Mouse (Mus musculus) forebrain, embryonic 10.5 days (tissue): ENCODE results near the gene Esrrb. TPM values are rescaled to one million over a fixed set of nuclear protein-coding genes. Genes with fewer than 3 reads are reported as not detected.

ENCODE experiments used
- DNase-seq: peaks from one replicate; pipeline ENCODE4 v3.0.0-alpha.2; 2017; ENCODE audit warnings: low spot score; ENCODE audit errors: extremely low spot score
- H3K27ac ChIP-seq: fragments of 300-500 bp; sonication (generic); 2 replicates; pipeline ENCODE4 v1.5.1; 2016; ENCODE audit warnings: mild to moderate bottlenecking
- H3K27me3 ChIP-seq: fragments of 300-500 bp; sonication (generic); 2 replicates; pipeline ENCODE4 v1.6.1; 2016; ENCODE audit warnings: mild to moderate bottlenecking; ENCODE audit not compliant: poor library complexity, severe bottlenecking
- H3K36me3 ChIP-seq: fragments of 300-500 bp; sonication (generic); replicated peaks from 2 replicates; pipeline ENCODE4 v1.6.1; 2016; ENCODE audit warnings: mild to moderate bottlenecking, moderate library complexity
- H3K4me1 ChIP-seq: fragments of 300-500 bp; sonication (generic); 2 replicates; pipeline ENCODE4 v1.6.1; 2016
- H3K4me3 ChIP-seq: fragments of 300-500 bp; sonication (generic); 2 replicates; pipeline ENCODE4 v1.5.1; 2016; ENCODE audit warnings: mild to moderate bottlenecking, moderate library complexity
- H3K9me3 ChIP-seq: fragments of 300-500 bp; sonication (generic); 2 replicates; pipeline ENCODE4 v1.6.1; 2016; ENCODE audit warnings: mild to moderate bottlenecking, moderate library complexity
- WGBS: fragments of 180-500 bp; shearing (Covaris S2); methylation state at CpG from one replicate; pipeline ENCODE4 v1.1.7; 2016; 5-methylcytosine and 5-hydroxymethylcytosine counted together
- polyA plus RNA-seq: library from polyadenylated mRNA; unstranded; fragments of >200 nt; fragmentation: Nextera tagmentation; extraction: Ambion mirVana; gene quantifications from 2 replicates; pipeline ENCODE4 v1.2.1, GENCODE M21; 2016

Esrrb gene
- polyA plus RNA-seq, 1 experiment from 2014 or later: 0.14 TPM

DNA sequence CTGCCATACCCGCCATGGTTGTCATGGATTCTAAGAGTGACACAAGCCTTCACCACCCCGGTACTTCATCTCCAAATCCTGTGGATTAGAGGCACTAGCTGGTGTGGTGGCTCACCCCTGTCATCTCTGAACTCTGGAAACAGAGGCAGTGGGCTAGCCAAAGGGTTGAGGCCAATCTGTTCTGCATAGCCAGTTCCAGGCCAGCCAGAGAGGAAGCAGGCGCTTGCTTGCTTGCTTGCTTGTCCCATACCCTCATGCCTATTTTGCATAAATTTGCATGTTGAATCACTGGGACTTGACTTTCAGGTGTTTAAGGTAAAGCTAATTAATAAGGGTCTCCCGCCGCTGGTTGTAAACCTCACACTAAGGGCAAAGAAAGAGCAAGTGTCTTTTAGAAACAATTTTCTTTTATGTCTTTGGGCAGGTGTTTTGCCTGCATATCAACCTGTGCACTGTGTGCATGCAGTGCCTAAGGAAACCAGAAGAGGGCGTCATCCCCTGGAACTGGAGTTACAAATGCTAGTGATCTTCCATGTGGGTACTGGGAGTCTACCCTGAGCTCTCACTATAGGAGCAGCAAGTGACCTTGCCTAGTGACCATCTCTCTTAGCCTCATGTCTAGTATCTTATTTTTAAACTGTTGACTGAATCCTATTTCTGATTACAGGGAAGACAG is 147.5 kb downstream of the Esrrb start:
- Histone ChIP-seq H3K36me3 (no peaks in the 10 kb centered on the region), H3K4me1 (peaks cover 10% of the 10 kb centered on the region), H3K4me3 (no peak overlapping the region), H3K27ac (no peak overlapping the region), H3K27me3 (no peaks in the 10 kb centered on the region), H3K9me3 (no peaks in the 10 kb centered on the region)
- WGBS: 78% methylated on average over 6 of the region's 6 CpGs
- DNase-seq: no peak

- Histone ChIP-seq H3K9me3 (no peaks in the 10 kb centered on the region), H3K27me3 (no peaks in the 10 kb centered on the region), H3K4me3 (no peak overlapping the region), H3K27ac (peak overlapping the region; percentile 48; the same call in 1 of the 2 replicates), H3K36me3 (no peaks in the 10 kb centered on the region), H3K4me1 (peaks cover 10% of the 10 kb centered on the region)
- 56% methylated on average over 13 of the region's 13 CpGs for WGBS
- DNase-seq: no peak
These were observed 148.7 kb downstream of the Esrrb start for GRCm38 (mm10) chr12:86509295-86510279.

- no peaks in the 10 kb centered on the region for H3K27me3 ChIP-seq
- no peaks in the 10 kb centered on the region for H3K36me3 ChIP-seq
- H3K27ac ChIP-seq: no peak overlapping the region
- DNase-seq: no peak
- H3K4me1 ChIP-seq: peaks cover 11% of the 10 kb centered on the region
- H3K9me3 ChIP-seq: no peaks in the 10 kb centered on the region
- H3K4me3 ChIP-seq: no peak overlapping the region
- 89% methylated on average over 3 of the region's 3 CpGs for WGBS
These were observed 151.4 kb downstream of the Esrrb start for GRCm38 (mm10) chr12:86512335-86512734.

GRCm38 (mm10) chr12:86513596-86513995 is 152.7 kb downstream of the Esrrb start:
- DNase-seq: no peak
- H3K9me3 ChIP-seq: no peaks in the 10 kb centered on the region
- no peak overlapping the region for H3K4me3 ChIP-seq
- WGBS: 87% methylated on average over 4 of the region's 4 CpGs
- peaks cover 19% of the 10 kb centered on the region for H3K4me1 ChIP-seq
- H3K27ac ChIP-seq: no peak overlapping the region
- H3K36me3 ChIP-seq: no peaks in the 10 kb centered on the region
- H3K27me3 ChIP-seq: peaks cover 8% of the 10 kb centered on the region

DNA sequence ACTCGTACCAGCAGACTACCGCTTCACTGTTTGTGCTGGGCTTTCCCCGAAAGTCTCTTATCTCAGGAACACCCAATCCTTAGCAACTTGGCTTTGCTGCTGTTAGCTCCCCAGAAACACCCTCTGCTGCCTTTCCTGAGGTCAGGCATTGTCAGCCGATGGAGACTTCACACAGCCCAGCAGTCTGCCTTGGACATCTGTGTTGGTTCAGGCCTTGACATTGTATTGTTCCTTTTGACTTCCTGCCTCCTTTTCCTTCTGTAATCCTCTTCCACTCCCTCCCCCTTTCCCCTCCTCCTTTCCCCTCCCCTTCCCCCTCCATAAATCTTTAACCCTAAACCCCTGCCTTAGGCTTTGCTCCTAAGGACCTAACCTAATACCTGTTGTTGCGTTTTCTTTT is 155.7 kb downstream of the Esrrb start:
- no peak overlapping the region for H3K4me3 ChIP-seq
- H3K27me3 ChIP-seq: peaks cover 30% of the 10 kb centered on the region
- no peaks in the 10 kb centered on the region for H3K9me3 ChIP-seq
- DNase-seq: no peak
- no peaks in the 10 kb centered on the region for H3K36me3 ChIP-seq
- peaks cover 13% of the 10 kb centered on the region for H3K4me1 ChIP-seq
- H3K27ac ChIP-seq: no peak overlapping the region
- WGBS: 83% methylated on average over 5 of the region's 5 CpGs

DNA sequence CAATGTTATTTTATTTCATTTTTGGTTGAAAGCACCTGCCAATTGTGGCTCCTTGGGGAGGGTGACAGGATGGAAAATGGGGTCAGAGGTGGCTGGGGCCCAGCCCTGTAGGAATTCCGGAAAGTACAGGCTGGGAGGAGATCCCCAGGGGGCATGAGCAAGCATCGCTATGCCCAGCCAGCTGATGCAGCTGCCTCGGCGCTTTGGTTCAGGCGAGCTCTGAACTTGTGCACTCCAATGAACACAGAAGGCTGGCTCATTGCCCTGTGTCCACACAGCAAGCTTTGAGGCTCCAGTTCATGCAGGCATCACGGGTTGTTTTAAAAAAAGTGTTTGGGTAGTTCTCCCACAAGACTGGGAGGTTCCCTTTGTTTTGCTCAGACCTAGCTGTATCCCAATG is 156.8 kb downstream of the Esrrb start:
- Histone ChIP-seq H3K4me3 (no peak overlapping the region), H3K27me3 (peaks cover 30% of the 10 kb centered on the region), H3K27ac (no peak overlapping the region), H3K36me3 (no peaks in the 10 kb centered on the region), H3K4me1 (peaks cover 13% of the 10 kb centered on the region), H3K9me3 (no peaks in the 10 kb centered on the region)
- WGBS: 51% methylated on average over 6 of the region's 6 CpGs
- DNase-seq: no peak

GRCm38 (mm10) chr12:86518746-86519145 is 157.8 kb downstream of the Esrrb start:
- no peaks in the 10 kb centered on the region for H3K36me3 ChIP-seq
- no peaks in the 10 kb centered on the region for H3K9me3 ChIP-seq
- 32% methylated on average over 18 of the region's 18 CpGs for WGBS
- DNase-seq: no peak
- H3K27ac ChIP-seq: no peak overlapping the region
- peaks cover 13% of the 10 kb centered on the region for H3K4me1 ChIP-seq
- no peak overlapping the region for H3K4me3 ChIP-seq
- H3K27me3 ChIP-seq: peaks cover 30% of the 10 kb centered on the region

GRCm38 (mm10) chr12:86534283-86534682 is 173.4 kb downstream of the Esrrb start:
- 73% methylated on average over 2 of the region's 2 CpGs for WGBS
- H3K27me3 ChIP-seq: no peaks in the 10 kb centered on the region
- H3K4me1 ChIP-seq: peaks cover 6% of the 10 kb centered on the region; the same call in 1 of the 2 replicates

GRCm38 (mm10) chr12:86537799-86538198 is 176.9 kb downstream of the Esrrb start:
- Histone ChIP-seq H3K4me3 (no peak overlapping the region), H3K4me1 (peaks cover 6% of the 10 kb centered on the region; the same call in 1 of the 2 replicates), H3K27me3 (no peaks in the 10 kb centered on the region), H3K27ac (no peak overlapping the region), H3K9me3 (no peaks in the 10 kb centered on the region), H3K36me3 (no peaks in the 10 kb centered on the region)
- DNase-seq: no peak

More at GRCm38 (mm10) chr12:86534283-86534682, 173.4 kb downstream of the Esrrb start:
- H3K36me3 ChIP-seq: no peaks in the 10 kb centered on the region
- DNase-seq: no peak
- no peak overlapping the region for H3K4me3 ChIP-seq
- H3K9me3 ChIP-seq: no peaks in the 10 kb centered on the region
- H3K27ac ChIP-seq: no peak overlapping the region

- Histone ChIP-seq H3K36me3 (no peaks in the 10 kb centered on the region), H3K27me3 (no peaks in the 10 kb centered on the region), H3K9me3 (no peaks in the 10 kb centered on the region), H3K4me3 (no peak overlapping the region), H3K27ac (no peak overlapping the region), H3K4me1 (peaks cover 6% of the 10 kb centered on the region)
- WGBS: 80% methylated on average over 4 of the region's 4 CpGs
- no peak for DNase-seq
These were observed 177.8 kb downstream of the Esrrb start for GRCm38 (mm10) chr12:86538711-86539110.

- no peaks in the 10 kb centered on the region for H3K27me3 ChIP-seq
- 85% methylated on average over 4 of the region's 4 CpGs for WGBS
- H3K4me3 ChIP-seq: no peak overlapping the region
- no peaks in the 10 kb centered on the region for H3K9me3 ChIP-seq
- no peak for DNase-seq
- H3K27ac ChIP-seq: no peak overlapping the region
- peaks cover 6% of the 10 kb centered on the region for H3K4me1 ChIP-seq
- H3K36me3 ChIP-seq: no peaks in the 10 kb centered on the region
These were observed 178.6 kb downstream of the Esrrb start for GRCm38 (mm10) chr12:86539511-86539910.

DNA sequence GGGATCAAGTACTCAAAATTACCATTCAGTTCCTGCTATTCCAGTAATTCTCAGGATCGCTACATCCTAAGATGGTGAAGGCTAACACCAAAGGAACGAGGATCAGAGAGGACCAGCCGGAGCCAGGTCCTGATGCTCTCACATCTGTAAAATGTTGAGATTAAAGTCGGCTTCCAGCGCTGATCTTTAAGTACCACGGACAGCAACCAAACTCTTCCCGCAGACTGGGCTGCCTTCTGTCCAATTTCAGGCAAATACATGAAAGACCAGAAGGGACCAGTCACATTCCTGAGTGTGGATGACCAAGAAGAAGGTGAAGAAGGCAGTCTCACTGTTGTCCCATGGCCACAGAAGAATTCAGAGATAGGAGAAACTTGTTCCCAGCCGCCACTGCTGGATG is 186.9 kb downstream of the Esrrb start:
- no peaks in the 10 kb centered on the region for H3K36me3 ChIP-seq
- no peaks in the 10 kb centered on the region for H3K9me3 ChIP-seq
- H3K4me1 ChIP-seq: peaks cover under 1% of the 10 kb centered on the region
- WGBS: 30% methylated on average over 8 of the region's 8 CpGs
- H3K4me3 ChIP-seq: no peak overlapping the region
- DNase-seq: no peak
- no peaks in the 10 kb centered on the region for H3K27me3 ChIP-seq
- no peak overlapping the region for H3K27ac ChIP-seq

DNA sequence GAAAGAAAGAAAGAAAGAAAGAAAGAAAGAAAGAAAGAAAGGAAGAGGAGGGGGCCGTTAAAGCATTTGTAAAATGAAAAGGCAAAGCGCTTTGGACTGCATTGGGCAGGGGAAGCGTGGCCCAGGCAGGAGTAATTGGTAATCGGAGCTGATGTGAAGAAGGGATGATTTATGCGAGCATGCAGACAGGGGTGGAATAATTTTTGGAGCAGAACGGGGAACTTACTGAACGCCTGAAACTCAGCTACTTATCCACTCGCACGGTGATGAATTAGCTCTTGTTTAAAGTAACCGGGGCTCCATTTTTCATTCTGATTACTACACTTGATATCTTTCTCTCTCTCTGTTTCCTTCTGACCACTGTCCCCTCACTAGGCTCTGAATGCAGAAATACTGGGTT is 192.1 kb downstream of the Esrrb start:
- Histone ChIP-seq H3K36me3 (no peaks in the 10 kb centered on the region), H3K4me3 (no peak overlapping the region), H3K27ac (no peak overlapping the region), H3K27me3 (no peaks in the 10 kb centered on the region), H3K9me3 (no peaks in the 10 kb centered on the region), H3K4me1 (peaks cover 19% of the 10 kb centered on the region; the same call in 1 of the 2 replicates)
- WGBS: 70% methylated on average over 10 of the region's 10 CpGs
- DNase-seq: no peak
